Mouse (Mus musculus) lung, postnatal 25 days (tissue): Measurements from ENCODE around the gene Tbc1d1.

Experiments used
- DNase-seq: peaks from one replicate; pipeline ENCODE4 v3.0.0; 2022; ENCODE audit warnings: low spot score

The Tbc1d1 gene

DNA sequence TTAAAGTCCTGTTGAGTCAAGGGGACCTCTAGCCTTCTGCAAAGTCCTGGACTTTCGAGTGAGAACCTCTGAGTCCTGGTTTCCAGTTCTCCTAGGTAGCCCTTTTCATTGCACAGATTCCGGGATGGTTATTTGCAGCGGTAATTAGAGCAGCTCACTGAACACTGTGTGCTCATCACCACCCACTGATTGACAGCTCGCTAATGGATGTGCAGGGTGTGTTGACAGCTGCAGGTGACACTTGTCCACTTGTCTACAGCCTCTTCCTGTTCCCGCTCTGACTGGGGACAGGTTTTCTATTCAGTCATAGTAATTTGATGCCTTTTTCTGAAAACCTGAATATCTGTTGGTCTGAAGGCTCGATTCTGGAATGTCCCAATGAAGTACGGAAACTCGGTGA, 50.8 kb downstream of the Tbc1d1 start:
- DNase-seq = no peak

- DNase-seq = no peak
These were observed 51.7 kb downstream of the Tbc1d1 start for GRCm38 (mm10) chr5:64207800-64208199.

DNA sequence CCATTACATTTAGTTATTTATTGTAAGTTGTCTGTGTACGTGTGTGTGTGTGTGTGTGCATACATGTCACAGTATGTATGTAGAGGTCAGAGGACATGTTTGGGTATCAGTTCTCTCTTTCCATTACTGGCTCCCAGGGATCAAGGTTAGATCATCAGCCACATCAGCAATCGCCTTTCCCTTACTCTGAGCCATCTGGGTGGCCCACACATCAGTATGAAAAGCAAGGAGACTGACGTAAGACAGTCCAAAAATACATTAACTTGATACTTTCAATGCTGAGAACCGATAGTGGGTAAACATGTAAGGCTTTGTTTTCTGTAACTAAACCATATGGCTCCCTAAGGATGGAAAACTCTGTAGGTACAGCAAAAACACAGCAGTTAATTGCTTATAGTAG, 54.7 kb downstream of the Tbc1d1 start:
- DNase-seq = no peak

DNA sequence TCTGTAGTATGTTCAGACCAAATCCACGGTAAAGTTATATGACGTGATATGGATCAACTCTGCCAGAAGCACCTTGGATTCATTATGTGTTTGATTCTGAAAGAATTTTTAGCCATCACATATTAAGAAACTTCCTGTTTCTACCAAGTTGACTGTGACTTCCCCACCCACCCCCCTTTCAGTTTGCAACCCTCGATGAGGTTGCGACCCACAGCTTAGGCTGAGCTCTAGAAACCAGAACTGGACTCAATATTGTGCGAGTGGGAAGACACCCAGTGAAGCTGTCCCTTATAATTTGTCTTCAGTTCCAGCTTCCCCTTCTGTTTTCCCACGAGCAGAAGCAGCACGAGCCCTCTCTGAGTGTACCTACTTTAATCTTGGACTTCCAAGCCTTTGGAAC, 55.2 kb downstream of the Tbc1d1 start:
- no peak for DNase-seq

DNA sequence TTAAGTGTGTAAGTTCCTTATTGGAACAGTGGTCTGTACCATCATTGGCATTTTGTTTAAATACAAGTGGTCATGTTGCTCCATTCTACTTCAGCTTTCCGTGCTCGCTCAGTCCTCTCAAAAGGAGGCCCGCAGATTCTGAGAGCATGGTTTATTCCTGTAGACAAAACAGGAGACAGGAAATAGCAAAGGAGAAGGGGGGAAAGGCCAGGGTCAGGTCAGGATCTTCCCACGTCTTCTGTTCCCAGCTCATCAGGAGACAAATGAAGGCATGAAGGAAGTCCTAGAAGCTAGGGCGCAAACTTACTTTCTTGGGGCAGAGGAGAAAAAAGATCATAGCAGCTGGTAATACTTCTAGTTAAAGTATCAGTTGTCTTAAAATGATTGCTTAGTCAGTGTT, 56.1 kb downstream of the Tbc1d1 start:
- DNase-seq = peak; percentile 53

DNA sequence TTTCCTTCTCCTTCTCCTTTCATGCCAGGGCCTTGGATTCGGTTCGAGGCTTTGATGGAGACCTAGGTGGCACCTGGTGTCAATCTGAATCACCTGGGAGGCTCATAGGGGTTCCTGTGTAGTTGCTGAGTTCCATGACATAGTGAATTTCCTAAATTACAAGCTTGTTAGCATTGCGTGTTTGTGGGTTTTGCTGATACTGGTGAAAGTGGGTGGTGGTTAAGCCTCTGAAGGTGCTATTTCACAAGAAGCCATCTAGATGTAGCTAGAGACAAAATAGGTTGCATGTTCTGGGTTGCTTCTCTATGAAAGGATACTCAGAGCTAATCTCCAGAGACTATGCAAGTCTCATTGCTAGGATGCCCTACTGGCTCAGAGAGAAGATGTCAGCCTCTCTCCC, 56.5 kb downstream of the Tbc1d1 start:
- DNase-seq = no peak

- no peak for DNase-seq
These were observed 59.7 kb downstream of the Tbc1d1 start for GRCm38 (mm10) chr5:64215806-64216205.

- DNase-seq = no peak
These were observed 60.2 kb downstream of the Tbc1d1 start for GRCm38 (mm10) chr5:64216326-64216725.

DNA sequence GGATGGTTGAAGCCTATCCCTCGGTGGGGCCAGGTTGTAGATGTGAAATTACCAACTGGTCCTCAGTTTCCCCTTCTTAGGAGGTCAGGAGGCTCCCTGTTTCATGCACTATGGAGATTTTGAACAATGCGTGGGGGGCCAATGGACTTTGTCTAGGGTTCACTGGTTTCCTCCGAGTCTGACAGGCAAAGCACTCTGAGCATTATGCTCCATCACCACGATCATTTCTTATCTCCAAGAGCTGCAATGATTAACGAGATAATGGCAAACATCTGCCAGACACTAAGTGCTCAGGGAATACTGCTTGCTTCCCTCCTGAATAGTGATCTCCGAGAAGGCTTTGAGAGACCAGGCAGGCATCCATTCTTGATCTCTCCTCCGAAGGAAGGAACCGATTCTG, 61.2 kb downstream of the Tbc1d1 start:
- DNase-seq = no peak

DNA sequence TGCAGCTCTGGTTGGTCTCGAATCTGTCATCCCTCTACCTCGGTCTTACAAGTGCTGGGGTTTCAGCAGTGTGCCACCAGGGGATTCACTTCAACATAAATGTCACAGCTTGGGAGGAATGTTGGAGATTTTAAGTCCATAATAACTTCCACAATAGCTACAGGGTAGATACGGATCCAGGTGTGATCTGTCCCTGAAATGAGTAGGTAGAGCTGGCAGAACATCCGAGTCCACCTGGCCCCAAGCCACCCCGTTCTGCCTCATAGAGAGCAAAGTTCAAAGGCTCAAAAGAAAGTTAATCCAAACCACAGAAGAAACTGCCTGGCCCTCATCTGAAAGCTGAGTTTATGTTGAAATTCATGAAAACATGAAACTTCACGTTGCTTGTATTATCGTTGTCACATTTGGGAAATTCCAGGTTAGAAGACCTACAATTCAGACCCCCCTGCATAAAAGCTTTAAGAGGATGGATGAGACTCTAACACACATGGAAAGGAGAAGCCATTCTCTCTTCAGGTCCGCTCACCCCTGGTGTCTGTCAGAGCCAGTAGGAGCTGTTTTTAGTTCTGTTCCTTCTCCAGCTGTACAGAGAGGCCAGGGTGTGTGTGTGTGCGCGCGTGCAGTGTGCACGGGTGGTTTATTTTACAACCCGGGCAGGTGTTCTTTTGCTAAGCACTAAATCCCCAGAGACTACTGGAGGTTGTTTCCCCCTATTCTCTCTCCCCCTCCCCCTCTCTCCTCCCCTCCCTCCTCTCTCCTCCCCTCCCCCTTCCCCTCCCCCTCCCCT, 61.9 kb downstream of the Tbc1d1 start:
- no peak for DNase-seq

GRCm38 (mm10) chr5:64218603-64218999, 62.5 kb downstream of the Tbc1d1 start:
- no peak for DNase-seq

DNA sequence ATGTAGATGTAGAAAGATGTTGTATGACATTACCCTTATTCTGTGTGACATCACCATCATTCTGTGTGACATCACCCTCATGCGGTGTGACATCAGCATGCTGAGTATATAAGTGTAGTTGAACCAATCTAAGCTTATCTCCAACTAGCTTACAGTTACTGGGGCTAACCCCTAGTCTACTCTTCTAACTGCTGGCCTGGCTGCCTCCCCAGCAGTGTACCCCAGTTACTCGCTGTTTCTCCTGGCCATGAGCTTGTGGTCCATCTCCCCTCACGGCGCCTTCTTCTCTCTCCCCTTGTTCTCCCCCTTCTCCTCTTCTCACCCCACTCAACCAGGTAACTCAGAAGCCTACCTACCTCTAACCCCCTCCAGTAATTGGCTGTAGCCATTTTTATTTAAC, 64.7 kb downstream of the Tbc1d1 start:
- no peak for DNase-seq

DNA sequence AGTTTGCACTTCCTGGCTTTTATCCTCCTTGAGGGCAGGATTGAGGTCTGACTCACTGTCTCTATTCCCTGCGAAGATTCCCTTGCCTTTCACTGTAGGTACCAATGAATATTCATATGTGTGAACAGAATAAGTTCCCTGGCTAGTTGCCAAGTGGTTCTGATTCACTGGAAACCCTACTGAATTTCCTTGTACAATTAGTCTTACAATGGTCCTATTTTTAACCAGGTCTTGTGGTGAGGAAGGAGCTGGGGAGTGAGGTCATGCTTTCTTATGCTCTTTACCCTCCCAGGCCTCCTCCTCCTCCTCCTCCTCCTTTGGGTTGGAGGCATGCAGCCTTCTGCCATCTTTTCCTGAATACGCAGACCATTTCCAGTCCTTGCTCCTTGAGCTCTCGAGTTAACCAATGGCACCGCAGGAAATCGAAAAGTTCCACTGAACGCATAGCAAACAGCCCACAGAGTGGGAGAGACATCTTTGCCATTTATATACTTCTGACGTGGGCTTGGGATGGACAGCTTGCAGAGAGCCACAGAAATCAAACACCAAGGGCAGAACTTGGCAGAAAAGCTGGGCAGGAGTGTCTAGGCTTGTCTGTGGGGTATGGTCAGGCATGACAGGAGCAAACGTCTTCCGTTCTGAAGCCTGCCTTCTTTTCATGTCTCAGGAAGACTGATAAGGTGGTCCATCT, 68.8 kb downstream of the Tbc1d1 start:
- DNase-seq = no peak

GRCm38 (mm10) chr5:64228252-64228651, 72.1 kb downstream of the Tbc1d1 start:
- no peak for DNase-seq

- no peak for DNase-seq
These were observed 73.3 kb downstream of the Tbc1d1 start for GRCm38 (mm10) chr5:64229336-64229866.

DNA sequence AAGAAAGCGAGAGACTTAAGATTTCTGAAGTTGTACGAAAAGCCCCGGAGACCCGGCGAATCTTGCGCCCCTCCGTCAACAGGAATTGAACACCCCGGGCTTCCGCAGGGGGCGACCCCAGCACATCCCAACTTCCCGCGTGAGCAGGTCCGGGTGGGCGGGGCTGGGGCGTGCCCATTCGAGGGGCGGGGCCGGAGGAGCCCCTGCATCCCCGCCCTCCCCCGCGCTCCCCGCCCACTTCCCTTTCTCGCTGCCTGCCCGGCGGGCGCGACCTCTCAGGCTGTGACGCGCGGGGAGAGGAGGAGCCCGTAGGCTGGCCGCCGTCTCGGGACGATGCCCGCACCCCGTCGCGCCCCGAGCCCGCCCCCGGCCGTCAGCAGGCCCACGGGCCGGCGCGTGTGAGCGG, 74.0 kb downstream of the Tbc1d1 start:
- peak; percentile 94 for DNase-seq

- DNase-seq = no peak
These were observed 74.5 kb downstream of the Tbc1d1 start for GRCm38 (mm10) chr5:64230507-64231041.

DNA sequence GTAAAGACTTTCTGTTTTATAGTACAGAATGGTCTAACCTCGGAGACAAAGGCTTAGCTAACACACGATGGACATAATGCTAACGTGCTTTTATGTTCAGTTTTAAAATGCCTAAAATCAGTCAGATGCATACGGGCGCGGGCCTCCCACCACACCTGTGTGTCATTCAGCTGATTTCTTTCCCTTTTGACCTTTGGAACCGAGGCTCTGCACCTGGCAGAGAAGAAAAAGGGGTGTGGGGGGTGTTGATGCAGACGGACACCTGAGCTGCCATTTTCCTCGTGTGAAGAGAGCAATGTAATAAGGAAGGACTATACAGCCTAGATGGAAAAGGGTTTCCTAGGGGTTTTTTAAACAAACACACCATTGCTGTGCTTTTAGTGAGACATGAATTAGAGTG, 76.8 kb downstream of the Tbc1d1 start:
- DNase-seq = no peak

GRCm38 (mm10) chr5:64234269-64234985, 78.3 kb downstream of the Tbc1d1 start:
- no peak for DNase-seq

DNA sequence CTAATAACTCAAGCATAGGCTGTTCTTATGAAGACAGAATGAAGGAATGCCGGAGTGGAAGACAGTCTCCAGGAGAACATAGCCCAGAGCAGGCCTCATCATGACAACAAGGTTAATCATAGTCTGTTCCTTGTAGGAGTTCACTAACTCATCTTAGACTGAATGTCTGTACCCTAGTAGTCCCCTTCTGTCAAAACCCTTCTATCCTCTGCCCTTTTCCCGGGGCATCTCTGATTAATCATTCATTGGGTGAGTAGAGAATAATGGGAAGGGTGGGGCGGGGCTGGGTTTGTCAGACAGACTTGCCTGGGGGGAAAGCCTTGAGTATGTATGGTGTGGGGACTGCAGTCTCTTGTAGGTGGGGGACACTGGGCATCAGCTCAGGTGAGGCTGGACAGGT, 79.1 kb downstream of the Tbc1d1 start:
- no peak for DNase-seq

- peak; percentile 59 for DNase-seq
These were observed 80.5 kb downstream of the Tbc1d1 start for GRCm38 (mm10) chr5:64236561-64236960.

GRCm38 (mm10) chr5:64237263-64237662, 81.2 kb downstream of the Tbc1d1 start:
- no peak for DNase-seq

DNA sequence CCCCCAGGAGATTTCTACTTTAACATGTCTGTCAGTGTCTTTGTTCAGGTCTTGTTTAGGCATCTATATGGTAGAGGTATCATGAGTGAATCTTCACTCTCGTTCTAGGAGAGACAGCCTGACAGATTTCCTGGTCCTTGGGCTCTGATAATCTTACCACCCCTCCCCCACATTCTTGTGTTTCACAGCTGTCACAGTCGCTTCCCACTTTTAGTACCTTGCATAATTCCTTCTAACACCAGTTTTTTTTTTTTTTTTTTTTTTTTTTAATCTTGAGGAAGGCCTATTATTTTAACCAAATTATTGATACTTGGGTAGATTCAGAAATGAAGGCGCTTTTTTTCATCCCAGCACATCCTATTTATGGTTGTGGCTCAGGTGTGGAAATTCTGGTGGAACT, 81.6 kb downstream of the Tbc1d1 start:
- no peak for DNase-seq
